Mouse (Mus musculus): ENCODE results near the gene Kdm8. TPM values are rescaled to one million over a fixed set of nuclear protein-coding genes. Genes with fewer than 3 reads are reported as not detected.

The Kdm8 gene
- polyA plus RNA-seq, 2 experiments: 4.7 to 6.1 TPM

DNA sequence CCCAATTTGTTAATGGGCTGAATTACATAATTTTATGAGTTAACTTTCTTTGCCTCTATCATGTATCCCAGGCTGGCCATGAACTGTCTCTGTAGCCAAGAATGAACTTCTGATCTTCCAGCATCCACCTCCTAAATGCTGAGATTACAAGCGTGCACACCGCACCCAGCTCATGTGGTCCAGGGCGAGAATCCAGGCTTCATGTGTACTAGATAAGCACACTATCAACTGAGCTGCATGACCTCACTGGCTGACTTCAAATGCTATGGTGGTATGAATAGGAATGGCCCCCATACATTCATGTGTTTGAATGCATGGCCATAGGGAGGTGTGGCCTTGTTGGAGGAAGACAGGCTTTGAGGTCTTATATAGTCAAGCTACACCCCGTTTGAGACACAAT is 36.0 kb downstream of the Kdm8 start:
- Histone ChIP-seq H3K9ac (replicated peaks) (no peak overlapping the region), H3K4me2 (ENCODE audit: low read depth) (no peak overlapping the region), H3K27me3 (ENCODE audit: control insufficient read depth, insufficient read depth, low read length) (no peaks in the 10 kb centered on the region), H3K36me3 (replicated peaks; ENCODE audit: control insufficient read depth, insufficient read depth, low read depth) (peaks cover 3% of the 10 kb centered on the region), H3K4me3 (ENCODE audit: insufficient read depth in 1 of 2, low read depth in 2 of 2, low read length in 2 of 2) (no peak overlapping the region), H3K9me3 (ENCODE audit: control insufficient read depth, low read length) (no peaks in the 10 kb centered on the region), H3K4me1 (replicated peaks; ENCODE audit: control insufficient read depth in 2 of 2, insufficient read depth in 2 of 2, low read length in 1 of 2) (peaks cover 19 to 45% of the 10 kb centered on the region in 2 experiments), H3K27ac (no peak overlapping the region)
- ATAC-seq (ENCODE audit: insufficient read depth) (peak; percentile 46), DNase-seq (ENCODE audit: low read depth in 3 of 3, low spot score in 3 of 3) (no peak)
- 49% methylated on average over 4 of the region's 4 CpGs for WGBS (ENCODE audit: insufficient replicate concordance)
- TF ChIP-seq EP300 (IDR thresholded peaks at IDR 0.05; ENCODE audit: low read depth): no peak
- TF ChIP-seq CTCF (IDR thresholded peaks at IDR 0.05; ENCODE audit: low read depth): no peak

DNA sequence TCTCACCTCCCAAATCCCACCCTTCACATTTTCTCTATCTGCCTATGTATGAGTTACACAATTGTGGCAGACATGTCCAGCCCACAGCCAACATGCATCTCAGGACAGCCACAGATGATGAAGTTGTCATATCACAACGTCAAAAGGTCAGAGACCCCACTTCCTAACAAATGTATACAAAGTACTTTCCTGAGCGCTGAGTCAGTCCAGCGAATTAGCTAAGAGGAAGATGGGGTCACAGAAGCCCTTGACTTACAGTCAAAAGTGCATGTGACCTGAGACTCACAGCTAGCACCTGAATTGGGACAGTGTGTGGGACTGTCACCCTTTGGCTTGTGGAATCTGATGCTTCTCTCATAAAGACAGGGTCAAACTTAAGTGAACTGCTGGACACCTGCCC is 37.9 kb downstream of the Kdm8 start:
- Histone ChIP-seq H3K4me2 (ENCODE audit: low read depth) (no peak overlapping the region), H3K9me3 (ENCODE audit: control insufficient read depth, low read length) (no peaks in the 10 kb centered on the region), H3K27me3 (ENCODE audit: control insufficient read depth, insufficient read depth, low read length) (no peaks in the 10 kb centered on the region), H3K9ac (replicated peaks) (no peak overlapping the region), H3K4me3 (ENCODE audit: insufficient read depth in 1 of 2, low read depth in 2 of 2, low read length in 2 of 2) (no peak overlapping the region), H3K4me1 (replicated peaks; ENCODE audit: control insufficient read depth in 2 of 2, insufficient read depth in 2 of 2, low read length in 1 of 2) (peaks cover 19 to 43% of the 10 kb centered on the region in 2 experiments), H3K27ac (no peak overlapping the region), H3K36me3 (replicated peaks; ENCODE audit: control insufficient read depth, insufficient read depth, low read depth) (peaks cover 6% of the 10 kb centered on the region)
- TF ChIP-seq CTCF (IDR thresholded peaks at IDR 0.05; ENCODE audit: low read depth) (no peak), EP300 (IDR thresholded peaks at IDR 0.05; ENCODE audit: low read depth) (no peak)
- ATAC-seq (ENCODE audit: insufficient read depth) (no peak), DNase-seq (ENCODE audit: low read depth in 3 of 3, low spot score in 3 of 3) (no peak)
- WGBS (ENCODE audit: insufficient replicate concordance): 53% methylated on average over 3 of the region's 3 CpGs

DNA sequence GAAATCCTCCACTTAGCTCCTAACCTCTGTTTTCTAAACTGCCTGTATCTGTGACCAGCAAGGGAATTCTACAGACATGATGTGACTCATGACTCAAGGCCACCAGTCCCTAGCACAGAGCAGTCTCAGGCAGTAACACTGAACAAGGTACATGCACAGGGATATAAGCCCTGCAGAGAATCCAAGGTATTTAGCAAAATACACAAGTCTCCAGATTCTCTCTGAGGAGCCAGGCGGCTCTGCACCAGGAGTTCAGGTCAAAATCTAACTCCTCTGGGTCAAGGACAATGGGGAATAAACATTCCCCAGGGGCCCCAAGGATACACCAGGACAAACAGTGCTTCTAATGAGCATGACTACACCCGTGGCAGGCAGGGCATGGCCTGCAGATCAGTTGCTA is 38.4 kb downstream of the Kdm8 start:
- Histone ChIP-seq H3K27ac (no peak overlapping the region), H3K27me3 (ENCODE audit: control insufficient read depth, insufficient read depth, low read length) (no peaks in the 10 kb centered on the region), H3K4me1 (replicated peaks; ENCODE audit: control insufficient read depth in 2 of 2, insufficient read depth in 2 of 2, low read length in 1 of 2) (peaks cover 24 to 43% of the 10 kb centered on the region in 2 experiments), H3K4me3 (ENCODE audit: insufficient read depth in 1 of 2, low read depth in 2 of 2, low read length in 2 of 2) (no peak overlapping the region), H3K4me2 (ENCODE audit: low read depth) (no peak overlapping the region), H3K9ac (replicated peaks) (no peak overlapping the region), H3K36me3 (replicated peaks; ENCODE audit: control insufficient read depth, insufficient read depth, low read depth) (peaks cover 6% of the 10 kb centered on the region), H3K9me3 (ENCODE audit: control insufficient read depth, low read length) (no peaks in the 10 kb centered on the region)
- WGBS (ENCODE audit: insufficient replicate concordance): 68% methylated on average over 2 of the region's 2 CpGs
- ATAC-seq (ENCODE audit: insufficient read depth): no peak
- DNase-seq (ENCODE audit: low read depth in 3 of 3, low spot score in 3 of 3): no peak
- TF ChIP-seq CTCF (IDR thresholded peaks at IDR 0.05; ENCODE audit: low read depth) (no peak), EP300 (IDR thresholded peaks at IDR 0.05; ENCODE audit: low read depth) (no peak)

DNA sequence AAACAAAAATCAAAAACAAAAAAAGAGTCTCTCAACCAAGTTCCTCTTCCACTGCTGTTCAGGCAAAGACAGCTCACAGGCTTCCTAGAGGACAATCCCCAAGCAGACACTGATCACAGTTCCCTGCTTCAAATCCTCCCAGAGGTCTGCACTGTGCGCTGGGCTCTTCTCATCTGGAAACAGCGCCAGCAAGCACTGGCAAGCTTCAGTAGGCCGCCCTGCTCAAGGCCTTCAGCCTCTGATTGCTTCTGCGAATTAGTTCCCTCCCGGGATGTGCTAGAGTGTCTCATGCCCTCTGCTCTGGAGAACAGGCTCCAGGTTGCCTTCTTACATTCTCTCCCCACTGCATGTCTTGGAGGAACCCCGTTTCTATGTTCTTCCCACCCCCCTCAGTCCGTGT is 40.3 kb downstream of the Kdm8 start:
- DNase-seq (ENCODE audit: low read depth in 3 of 3, low spot score in 3 of 3) (no peak), ATAC-seq (ENCODE audit: insufficient read depth) (no peak)
- no peak overlapping the region for H3K9ac ChIP-seq (replicated peaks)
- H3K9me3 ChIP-seq (ENCODE audit: control insufficient read depth, low read length): no peaks in the 10 kb centered on the region
- no peak overlapping the region for H3K27ac ChIP-seq
- no peak overlapping the region for H3K4me2 ChIP-seq (ENCODE audit: low read depth)
- 87% methylated on average over 7 of the region's 7 CpGs for WGBS (ENCODE audit: insufficient replicate concordance)
- H3K36me3 ChIP-seq (replicated peaks; ENCODE audit: control insufficient read depth, insufficient read depth, low read depth): peaks cover 6% of the 10 kb centered on the region
- peaks cover 37 to 55% of the 10 kb centered on the region in 2 experiments for H3K4me1 ChIP-seq (replicated peaks; ENCODE audit: control insufficient read depth in 2 of 2, insufficient read depth in 2 of 2, low read length in 1 of 2)
- no peak overlapping the region for H3K4me3 ChIP-seq (ENCODE audit: insufficient read depth in 1 of 2, low read depth in 2 of 2, low read length in 2 of 2)
- no peak for TF ChIP-seq EP300 (IDR thresholded peaks at IDR 0.05; ENCODE audit: low read depth)
- TF ChIP-seq CTCF (IDR thresholded peaks at IDR 0.05; ENCODE audit: low read depth): no peak
- H3K27me3 ChIP-seq (ENCODE audit: control insufficient read depth, insufficient read depth, low read length): no peaks in the 10 kb centered on the region

DNA sequence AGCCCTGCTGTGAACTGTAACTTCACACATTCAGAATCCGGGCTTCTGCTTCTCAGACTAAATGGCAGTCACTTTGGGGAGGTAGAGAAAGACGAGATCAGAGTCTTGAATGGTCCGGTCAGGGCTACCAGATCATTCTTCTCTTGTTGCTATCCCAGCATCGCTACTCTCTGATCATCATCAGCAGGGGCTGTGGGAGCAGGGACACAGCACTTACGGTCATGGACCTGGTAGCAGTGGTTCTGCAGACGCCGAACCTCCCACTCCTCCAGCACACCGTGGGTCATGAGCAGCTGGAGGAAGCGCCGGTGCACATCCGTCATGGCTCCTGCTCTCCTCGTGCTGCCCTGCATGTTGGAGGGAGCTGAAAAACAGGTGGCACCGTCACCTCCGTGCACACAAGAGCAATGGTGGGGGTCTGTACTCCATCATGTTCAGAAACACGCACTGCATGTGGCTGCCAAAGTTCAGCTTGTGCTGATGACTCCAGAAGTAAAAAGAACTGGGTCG is 41.7 kb downstream of the Kdm8 start:
- Histone ChIP-seq H3K4me3 (ENCODE audit: insufficient read depth in 1 of 2, low read depth in 2 of 2, low read length in 2 of 2) (no peak overlapping the region), H3K4me2 (ENCODE audit: low read depth) (no peak overlapping the region), H3K9ac (replicated peaks) (no peak overlapping the region), H3K27me3 (ENCODE audit: control insufficient read depth, insufficient read depth, low read length) (no peaks in the 10 kb centered on the region), H3K27ac (no peak overlapping the region), H3K36me3 (replicated peaks; ENCODE audit: control insufficient read depth, insufficient read depth, low read depth) (peaks cover 6% of the 10 kb centered on the region), H3K9me3 (ENCODE audit: control insufficient read depth, low read length) (no peaks in the 10 kb centered on the region), H3K4me1 (replicated peaks; ENCODE audit: control insufficient read depth in 2 of 2, insufficient read depth in 2 of 2, low read length in 1 of 2) (peaks cover 38 to 53% of the 10 kb centered on the region in 2 experiments)
- ATAC-seq (ENCODE audit: insufficient read depth) (no peak), DNase-seq (ENCODE audit: low read depth in 3 of 3, low spot score in 3 of 3) (no peak)
- TF ChIP-seq EP300 (IDR thresholded peaks at IDR 0.05; ENCODE audit: low read depth): no peak
- TF ChIP-seq CTCF (IDR thresholded peaks at IDR 0.05; ENCODE audit: low read depth): no peak
- WGBS (ENCODE audit: insufficient replicate concordance): 90% methylated on average over 16 of the region's 16 CpGs

Measured in liver, embryonic 14.5 days (tissue).